Mouse (Mus musculus) embryonic facial prominence, embryonic 15.5 days (tissue): ENCODE measurements around the gene Abcb5. TPM values are rescaled to one million over a fixed set of nuclear protein-coding genes. Genes with fewer than 3 reads are reported as not detected.
A peak's percentile ranks its signal among the peaks of the same experiment; 100 is the strongest.

Source experiments
- ATAC-seq: fragments of 200-750 bp; cut with Nextera tagmentation; 2 replicates; pipeline ENCODE4 v1.8.0; 2017; ENCODE audit warnings: low read depth, moderate TSS enrichment; ENCODE audit not compliant: insufficient number of reproducible peaks, low FRiP score, low TSS enrichment
- H3K27ac ChIP-seq: fragments of 300-500 bp; sonication (generic); replicated peaks from 2 replicates; pipeline ENCODE4 v1.5.1; 2015; ENCODE audit warnings: mild to moderate bottlenecking, inconsistent platforms
- H3K27me3 ChIP-seq: fragments of 300-500 bp; sonication (generic); 2 replicates; pipeline ENCODE4 v1.6.1; 2015; ENCODE audit warnings: inconsistent platforms
- H3K36me3 ChIP-seq: fragments of 300-500 bp; sonication (generic); 2 replicates; pipeline ENCODE4 v1.6.1; 2015; ENCODE audit warnings: mild to moderate bottlenecking, inconsistent platforms
- H3K4me1 ChIP-seq: fragments of 300-500 bp; sonication (generic); 2 replicates; pipeline ENCODE4 v1.6.1; 2015; ENCODE audit warnings: inconsistent platforms
- H3K4me2 ChIP-seq: fragments of 300-500 bp; sonication (generic); replicated peaks from 2 replicates; pipeline ENCODE4 v1.6.1; 2015; ENCODE audit warnings: mild to moderate bottlenecking, inconsistent platforms
- H3K4me3 ChIP-seq: fragments of 300-500 bp; sonication (generic); replicated peaks from 2 replicates; pipeline ENCODE4 v1.5.1; 2015; ENCODE audit warnings: mild to moderate bottlenecking, inconsistent platforms
- H3K9ac ChIP-seq: fragments of 300-500 bp; sonication (generic); 2 replicates; pipeline ENCODE4 v1.6.1; 2015; ENCODE audit warnings: inconsistent platforms
- H3K9me3 ChIP-seq: fragments of 300-500 bp; sonication (generic); replicated peaks from 2 replicates; pipeline ENCODE4 v1.6.1; 2016; ENCODE audit warnings: inconsistent platforms
- WGBS: fragments of 180-500 bp; shearing (Covaris S2); methylation state at CpG from one replicate; pipeline ENCODE4 v1.1.7; 2015; 5-methylcytosine and 5-hydroxymethylcytosine counted together
- polyA plus RNA-seq: library from polyadenylated mRNA; unstranded; fragments of >200 nt; fragmentation: Nextera tagmentation; extraction: Ambion mirVana; gene quantifications from 2 replicates; pipeline ENCODE4 v1.2.1, GENCODE M21; 2015

The Abcb5 gene
- polyA plus RNA-seq, 1 experiment from 2014 or later = 0.04 TPM

DNA sequence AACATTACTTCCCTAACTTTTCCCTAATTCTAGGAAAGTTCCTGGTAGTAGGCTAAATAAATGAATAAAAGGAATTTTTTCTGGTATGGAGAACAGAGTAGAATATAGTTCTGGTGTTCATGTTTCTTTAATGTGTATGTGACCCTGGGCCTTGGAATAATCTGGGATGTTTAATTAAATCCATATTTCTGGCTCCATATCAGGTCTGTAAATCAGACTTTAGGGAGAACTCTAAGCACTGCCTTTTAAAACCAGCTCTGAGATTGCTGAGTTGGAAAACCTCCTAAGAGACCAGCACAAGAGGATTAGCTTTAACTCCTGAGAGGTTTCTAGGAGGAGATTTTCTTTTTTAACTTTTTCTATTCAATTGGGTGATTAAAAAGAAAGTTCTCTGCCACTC lies 83.4 kb downstream of the Abcb5 start:
- no peak for ATAC-seq
- H3K4me3 ChIP-seq = no peak overlapping the region

GRCm38 (mm10) chr12:118872673-118873072 lies 93.5 kb downstream of the Abcb5 start:
- no peaks in the 10 kb centered on the region for H3K36me3 ChIP-seq
- H3K4me2 ChIP-seq = no peak overlapping the region
- H3K9ac ChIP-seq = no peak overlapping the region
- WGBS = 68% methylated on average over 8 of the region's 8 CpGs
- ATAC-seq = no peak
- H3K9me3 ChIP-seq = no peaks in the 10 kb centered on the region
- H3K4me1 ChIP-seq = no peaks in the 10 kb centered on the region
- no peak overlapping the region for H3K4me3 ChIP-seq
- H3K27me3 ChIP-seq = no peaks in the 10 kb centered on the region
- no peak overlapping the region for H3K27ac ChIP-seq

More for the DNA sequence above, 83.4 kb downstream of the Abcb5 start:
- no peaks in the 10 kb centered on the region for H3K27me3 ChIP-seq
- H3K9ac ChIP-seq = no peak overlapping the region
- no peaks in the 10 kb centered on the region for H3K36me3 ChIP-seq
- no peak overlapping the region for H3K4me2 ChIP-seq
- H3K9me3 ChIP-seq = no peaks in the 10 kb centered on the region
- no peaks in the 10 kb centered on the region for H3K4me1 ChIP-seq
- no peak overlapping the region for H3K27ac ChIP-seq

GRCm38 (mm10) chr12:118856151-118856550 lies 110.1 kb downstream of the Abcb5 start:
- ATAC-seq = no peak
- Histone ChIP-seq H3K9ac (no peak overlapping the region), H3K27ac (no peak overlapping the region), H3K36me3 (no peaks in the 10 kb centered on the region), H3K9me3 (no peaks in the 10 kb centered on the region), H3K4me1 (peaks cover 11% of the 10 kb centered on the region), H3K27me3 (peaks cover 55% of the 10 kb centered on the region), H3K4me3 (no peak overlapping the region), H3K4me2 (no peak overlapping the region)
- 6% methylated on average over 7 of the region's 7 CpGs for WGBS

DNA sequence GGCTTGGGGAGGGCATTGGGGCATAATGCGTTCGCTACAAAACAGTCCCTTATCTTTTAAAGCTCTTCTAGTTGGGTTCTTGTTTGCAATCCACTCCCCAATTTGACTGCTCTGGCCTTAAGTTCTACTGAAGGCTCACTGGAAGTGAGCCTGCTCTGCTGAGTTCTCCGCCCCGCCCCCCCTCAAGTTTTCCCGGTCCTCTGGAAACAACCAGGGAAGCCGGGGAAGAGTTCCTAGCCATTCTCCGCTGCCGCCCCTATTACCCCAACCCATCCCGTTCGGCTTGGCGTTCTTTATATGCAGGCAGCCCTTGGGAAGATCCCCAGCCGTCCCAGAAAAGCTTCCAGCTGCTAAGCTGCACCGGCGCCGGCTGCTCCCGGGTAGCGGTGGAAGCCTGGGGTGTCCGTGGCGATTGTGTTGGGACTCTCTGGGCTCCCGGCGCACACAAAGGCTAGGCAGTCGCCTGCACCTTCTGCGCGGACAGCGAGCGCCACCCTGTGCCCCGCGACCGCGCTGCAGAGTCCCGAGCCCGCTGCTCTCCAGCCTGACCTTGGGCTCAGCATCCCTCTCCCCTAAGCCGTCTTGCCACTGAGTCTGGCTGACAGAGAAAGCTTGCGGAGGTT lies 111.3 kb downstream of the Abcb5 start:
- WGBS = under 1% methylated on average over 34 of the region's 34 CpGs
- no peaks in the 10 kb centered on the region for H3K9me3 ChIP-seq
- H3K9ac ChIP-seq = no peak overlapping the region

DNA sequence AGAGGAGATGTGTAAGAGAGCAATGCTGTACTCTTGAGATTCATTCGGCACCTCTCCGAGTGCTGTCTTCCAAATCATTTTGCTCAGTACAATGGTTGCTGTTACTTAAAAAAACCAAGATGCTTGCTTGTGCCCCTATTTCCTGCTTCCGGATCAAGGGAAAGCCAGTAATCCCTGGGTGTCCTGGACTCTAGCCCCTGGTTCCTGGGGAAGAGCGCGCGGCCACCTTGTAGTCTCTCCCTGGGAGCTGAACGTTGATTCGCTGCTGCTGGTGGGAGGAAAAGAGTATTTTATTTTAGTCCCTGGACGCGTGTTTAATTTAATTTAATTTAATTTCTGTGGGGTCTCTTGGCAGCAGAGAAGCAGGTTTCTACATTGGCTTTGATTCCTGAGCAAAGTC lies 111.8 kb downstream of the Abcb5 start:
- peak overlapping the region; percentile 73 for H3K4me2 ChIP-seq
- H3K4me1 ChIP-seq = peaks cover 13% of the 10 kb centered on the region
- H3K9ac ChIP-seq = no peak overlapping the region
- H3K9me3 ChIP-seq = no peaks in the 10 kb centered on the region
- peaks cover 66% of the 10 kb centered on the region for H3K27me3 ChIP-seq
- ATAC-seq = no peak; the same call in 1 of the 2 replicates
- peak overlapping the region; percentile 44 for H3K4me3 ChIP-seq
- no peak overlapping the region for H3K27ac ChIP-seq
- no peaks in the 10 kb centered on the region for H3K36me3 ChIP-seq
- under 1% methylated on average over 10 of the region's 10 CpGs for whole genome bisulfite sequencing

More for the DNA sequence above, 111.3 kb downstream of the Abcb5 start:
- H3K4me2 ChIP-seq = peak overlapping the region; percentile 73
- no peaks in the 10 kb centered on the region for H3K36me3 ChIP-seq
- H3K27me3 ChIP-seq = peaks cover 60% of the 10 kb centered on the region
- no peak overlapping the region for H3K27ac ChIP-seq
- peak; percentile 91 for ATAC-seq
- H3K4me1 ChIP-seq = peaks cover 11% of the 10 kb centered on the region
- peak overlapping the region; percentile 44 for H3K4me3 ChIP-seq

DNA sequence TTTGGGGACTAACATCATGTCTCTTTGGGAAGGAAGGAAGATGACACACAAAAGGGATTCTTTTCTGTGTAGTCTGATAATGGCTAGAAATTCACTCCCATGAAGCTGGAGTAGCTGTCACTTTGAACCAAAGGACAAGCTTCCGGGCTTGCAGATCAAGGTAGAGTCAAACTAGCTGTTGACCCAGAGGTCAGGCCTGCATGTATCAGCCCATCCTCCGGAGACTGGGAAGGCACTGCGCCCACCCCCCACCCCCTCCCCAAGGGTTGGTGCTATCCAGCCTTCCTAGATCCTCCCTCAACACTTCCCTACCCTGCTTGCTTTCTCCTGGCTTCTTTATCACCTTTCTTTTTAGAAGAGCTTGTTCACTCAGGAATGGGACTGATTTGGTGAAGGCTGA lies 112.9 kb downstream of the Abcb5 start:
- H3K27me3 ChIP-seq = peaks cover 77% of the 10 kb centered on the region
- H3K4me3 ChIP-seq = no peak overlapping the region
- H3K4me2 ChIP-seq = no peak overlapping the region
- no peak for ATAC-seq
- H3K9ac ChIP-seq = no peak overlapping the region
- WGBS = 0% methylated on average over 3 of the region's 3 CpGs
- H3K9me3 ChIP-seq = no peaks in the 10 kb centered on the region
- H3K4me1 ChIP-seq = peaks cover 24% of the 10 kb centered on the region
- no peak overlapping the region for H3K27ac ChIP-seq
- no peaks in the 10 kb centered on the region for H3K36me3 ChIP-seq

DNA sequence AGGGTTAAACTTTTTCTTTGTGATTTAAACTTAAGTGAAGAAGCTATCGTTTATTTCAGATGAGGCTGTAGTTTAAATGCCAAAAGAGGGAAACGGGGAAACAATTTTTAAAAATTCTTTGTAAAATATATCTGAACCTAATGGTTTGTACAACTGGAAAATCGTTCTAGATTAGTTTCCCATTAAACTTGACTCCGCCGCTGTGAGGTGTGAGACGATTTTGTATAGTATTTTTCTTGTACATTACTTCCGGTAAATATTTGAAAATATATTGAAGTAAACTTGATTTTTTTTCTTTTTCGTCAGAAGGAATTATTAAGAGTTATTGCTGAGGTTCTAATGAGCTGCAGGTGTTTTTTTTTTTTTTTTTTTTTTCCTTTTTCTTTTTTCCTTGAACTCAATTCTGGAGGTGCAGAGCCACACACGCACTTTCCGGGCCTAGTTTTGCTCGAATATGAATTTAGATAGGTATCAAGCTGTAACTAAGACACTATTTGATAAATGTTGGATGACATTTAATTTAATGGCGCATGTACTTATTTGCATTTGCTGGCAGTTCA lies 115.3 kb downstream of the Abcb5 start:
- no peaks in the 10 kb centered on the region for H3K9me3 ChIP-seq
- no peak overlapping the region for H3K9ac ChIP-seq
- no peak overlapping the region for H3K4me3 ChIP-seq
- no peak overlapping the region for H3K27ac ChIP-seq
- 21% methylated on average over 12 of the region's 12 CpGs for WGBS
- peaks cover 36% of the 10 kb centered on the region for H3K4me1 ChIP-seq
- H3K27me3 ChIP-seq = peaks cover 84% of the 10 kb centered on the region
- ATAC-seq = no peak
- H3K4me2 ChIP-seq = no peak overlapping the region
- H3K36me3 ChIP-seq = no peaks in the 10 kb centered on the region

DNA sequence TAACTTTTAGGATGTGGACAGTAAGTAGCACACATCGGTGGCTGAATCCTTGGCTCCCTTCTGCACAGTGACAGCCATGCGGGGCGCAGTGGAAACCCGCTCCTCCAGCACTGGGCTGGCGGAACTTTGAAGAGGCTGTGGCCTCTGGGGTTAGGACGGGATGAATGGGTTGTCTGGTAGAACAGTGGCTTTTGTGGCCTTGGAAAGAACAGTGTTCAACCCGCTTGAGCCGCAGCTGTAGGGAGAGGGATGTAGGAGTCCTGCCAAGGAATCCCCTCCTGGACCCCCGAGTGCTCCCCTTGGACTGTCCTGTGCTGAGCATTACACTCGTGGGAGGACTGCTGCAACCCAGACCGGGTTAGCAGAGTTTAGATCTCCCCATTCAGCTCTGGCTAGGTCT lies 116.2 kb downstream of the Abcb5 start:
- 1% methylated on average over 11 of the region's 11 CpGs for WGBS
- no peak overlapping the region for H3K9ac ChIP-seq
- 0 out of 2 replicates have a peak overlapping the region, but pooled peaks have one; percentile 47 for H3K4me2 ChIP-seq
- H3K9me3 ChIP-seq = no peaks in the 10 kb centered on the region
- no peak for ATAC-seq
- H3K27ac ChIP-seq = no peak overlapping the region
- H3K27me3 ChIP-seq = peaks cover 84% of the 10 kb centered on the region
- H3K4me3 ChIP-seq = peak overlapping the region; percentile 42
- no peaks in the 10 kb centered on the region for H3K36me3 ChIP-seq
- H3K4me1 ChIP-seq = peaks cover 33% of the 10 kb centered on the region

DNA sequence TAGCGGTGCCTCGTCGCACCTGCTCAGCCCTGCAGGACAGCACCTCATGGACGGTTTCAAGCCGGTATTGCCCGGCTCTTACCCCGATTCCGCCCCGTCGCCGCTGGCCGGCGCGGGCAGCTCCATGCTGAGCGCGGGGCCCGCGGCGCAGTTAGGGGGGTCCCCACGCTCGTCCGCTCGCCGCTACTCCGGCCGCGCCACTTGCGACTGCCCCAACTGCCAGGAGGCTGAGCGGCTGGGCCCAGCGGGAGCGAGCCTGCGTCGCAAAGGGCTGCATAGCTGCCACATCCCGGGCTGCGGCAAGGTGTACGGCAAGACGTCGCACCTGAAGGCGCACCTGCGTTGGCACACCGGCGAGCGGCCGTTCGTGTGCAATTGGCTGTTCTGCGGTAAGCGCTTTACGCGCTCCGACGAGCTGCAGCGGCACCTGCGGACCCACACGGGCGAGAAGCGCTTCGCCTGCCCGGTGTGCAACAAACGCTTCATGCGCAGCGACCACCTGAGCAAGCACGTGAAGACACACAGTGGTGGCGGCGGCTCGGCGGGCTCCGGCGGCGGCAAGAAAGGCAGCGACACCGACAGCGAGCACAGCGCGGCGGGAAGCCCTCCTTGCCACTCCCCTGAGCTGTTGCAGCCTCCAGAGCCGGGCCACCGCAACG lies 116.9 kb downstream of the Abcb5 start:
- H3K27ac ChIP-seq = no peak overlapping the region
- no peaks in the 10 kb centered on the region for H3K36me3 ChIP-seq
- peak overlapping the region; percentile 47 for H3K4me2 ChIP-seq
- peaks cover 84% of the 10 kb centered on the region for H3K27me3 ChIP-seq
- WGBS = under 1% methylated on average over 78 of the region's 78 CpGs
- peak overlapping the region; percentile 42 for H3K4me3 ChIP-seq
- H3K9me3 ChIP-seq = no peaks in the 10 kb centered on the region
- no peak for ATAC-seq
- H3K4me1 ChIP-seq = peaks cover 26% of the 10 kb centered on the region
- no peak overlapping the region for H3K9ac ChIP-seq

DNA sequence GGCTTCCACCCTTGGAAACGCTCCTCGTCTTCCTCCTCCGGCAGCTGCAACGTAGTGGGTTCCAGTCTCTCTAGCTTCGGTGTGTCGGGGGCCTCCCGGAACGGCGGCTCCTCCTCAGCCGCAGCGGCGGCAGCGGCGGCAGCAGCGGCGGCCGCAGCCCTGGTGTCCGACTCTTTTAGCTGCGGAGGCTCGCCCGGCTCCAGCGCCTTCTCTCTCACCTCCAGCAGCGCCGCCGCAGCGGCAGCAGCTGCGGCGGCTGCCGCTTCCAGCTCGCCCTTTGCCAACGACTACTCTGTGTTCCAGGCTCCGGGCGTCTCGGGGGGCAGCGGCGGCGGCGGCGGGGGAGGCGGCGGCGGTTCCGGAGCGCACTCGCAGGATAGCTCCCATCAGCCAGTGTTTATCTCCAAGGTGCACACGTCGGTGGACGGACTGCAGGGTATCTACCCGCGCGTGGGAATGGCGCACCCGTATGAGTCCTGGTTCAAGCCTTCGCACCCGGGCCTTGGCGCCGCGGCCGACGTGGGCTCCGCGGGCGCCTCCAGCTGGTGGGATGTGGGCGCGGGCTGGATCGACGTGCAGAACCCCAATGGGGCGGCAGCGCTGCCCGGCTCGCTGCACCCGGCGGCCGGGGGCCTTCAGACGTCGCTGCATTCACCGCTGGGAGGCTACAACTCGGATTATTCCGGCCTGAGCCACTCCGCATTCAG lies 117.6 kb downstream of the Abcb5 start:
- Histone ChIP-seq H3K9ac (no peak overlapping the region), H3K4me2 (peak overlapping the region; percentile 47), H3K27me3 (peaks cover 85% of the 10 kb centered on the region), H3K27ac (no peak overlapping the region), H3K9me3 (no peaks in the 10 kb centered on the region), H3K4me1 (peaks cover 25% of the 10 kb centered on the region), H3K36me3 (no peaks in the 10 kb centered on the region), H3K4me3 (peak overlapping the region; percentile 42)
- under 1% methylated on average over 80 of the region's 80 CpGs for WGBS
- peak; percentile 56; the same call in 1 of the 2 replicates for ATAC-seq

DNA sequence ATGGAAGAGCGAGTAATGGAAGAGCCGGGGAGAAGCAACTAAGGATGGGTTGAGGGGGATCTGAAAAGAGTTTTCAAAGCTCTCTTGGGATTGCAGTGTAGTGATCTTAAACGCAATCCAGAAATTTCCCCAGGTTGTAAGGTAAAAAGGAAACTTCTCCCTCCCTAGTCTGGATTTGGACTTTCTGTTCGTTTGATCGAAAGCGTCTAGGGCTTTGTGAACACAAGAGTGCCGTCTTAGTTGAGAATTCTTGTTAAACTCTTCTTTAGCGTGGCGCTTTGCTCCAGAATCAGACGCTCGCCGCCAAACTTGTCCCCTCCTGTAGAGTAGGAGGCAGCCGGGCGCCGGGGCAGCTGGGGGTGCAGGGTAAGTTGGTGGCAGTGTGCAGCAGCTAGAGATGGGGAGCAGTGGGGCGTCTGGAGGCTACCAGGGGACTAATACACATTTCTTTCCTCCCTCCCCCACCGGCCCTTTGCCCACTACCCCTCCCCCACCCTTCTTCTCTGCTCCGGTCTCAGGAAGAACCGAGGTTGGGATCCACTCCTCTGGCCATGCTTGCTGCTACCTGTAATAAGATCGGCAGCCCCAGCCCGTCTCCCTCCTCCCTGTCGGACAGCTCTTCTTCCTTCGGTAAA lies 118.2 kb downstream of the Abcb5 start:
- Histone ChIP-seq H3K4me1 (peaks cover 27% of the 10 kb centered on the region), H3K4me3 (peak overlapping the region; percentile 42), H3K36me3 (no peaks in the 10 kb centered on the region), H3K9me3 (no peaks in the 10 kb centered on the region), H3K4me2 (peak overlapping the region; percentile 47), H3K9ac (no peak overlapping the region), H3K27me3 (peaks cover 84% of the 10 kb centered on the region), H3K27ac (no peak overlapping the region)
- ATAC-seq = no peak
- 2% methylated on average over 22 of the region's 23 CpGs for WGBS
